Mouse (Mus musculus) layer of hippocampus, postnatal 14 days (tissue): ENCODE data around the gene Nsd2. TPM values are rescaled to one million over a fixed set of nuclear protein-coding genes. Genes with fewer than 3 reads are reported as not detected.
"Not testable (repeated sequence)": the region's sequence is repeated elsewhere in the genome, so short reads cannot be mapped to it uniquely, and the experiment has no call there.

Source experiments
- DNase-seq, 2 experiments: peaks; one replicate each; pipeline ENCODE4 v3.0.0; 2021 to 2022; ENCODE audit warnings: low spot score in 2 of 2, mixed read lengths in 1 of 2
- total RNA-seq, 2 experiments: library from RNA; stranded (reverse); gene quantifications; 2 replicates each; pipeline ENCODE4 v1.2.3; 2021

Nsd2 gene
- total RNA-seq, 2 experiments from 2014 or later: 112 to 120 TPM

- DNase-seq: no peak
Observed at GRCm38 (mm10) chr5:33842549-33842948, 22.0 kb downstream of the Nsd2 start.

GRCm38 (mm10) chr5:33851466-33851865 lies 30.9 kb downstream of the Nsd2 start:
- DNase-seq: no peak

- no peak for DNase-seq
Observed at GRCm38 (mm10) chr5:33853086-33853485, 32.6 kb downstream of the Nsd2 start.

GRCm38 (mm10) chr5:33854019-33854418 lies 33.5 kb downstream of the Nsd2 start:
- DNase-seq: no peak

- no peak for DNase-seq
Observed at GRCm38 (mm10) chr5:33857693-33858092, 37.2 kb downstream of the Nsd2 start.

- DNase-seq: no peak
Observed at GRCm38 (mm10) chr5:33875472-33875871, 54.9 kb downstream of the Nsd2 start.

GRCm38 (mm10) chr5:33881118-33881517 lies 60.6 kb downstream of the Nsd2 start:
- no peak for DNase-seq

GRCm38 (mm10) chr5:33893406-33893805 lies 72.9 kb downstream of the Nsd2 start:
- no peak for DNase-seq

GRCm38 (mm10) chr5:33895116-33895515 lies 74.6 kb downstream of the Nsd2 start:
- no peak for DNase-seq

- no peak for DNase-seq
Observed at GRCm38 (mm10) chr5:33897158-33897557, 76.6 kb downstream of the Nsd2 start.

GRCm38 (mm10) chr5:33898671-33899070 lies 78.1 kb downstream of the Nsd2 start:
- DNase-seq: no peak

- DNase-seq: no peak
Observed at GRCm38 (mm10) chr5:33899245-33899644, 78.7 kb downstream of the Nsd2 start.

GRCm38 (mm10) chr5:33900101-33900500 lies 79.6 kb downstream of the Nsd2 start:
- DNase-seq: no peak

- DNase-seq: no peak
Observed at GRCm38 (mm10) chr5:33900701-33901263, 80.3 kb downstream of the Nsd2 start.

GRCm38 (mm10) chr5:33901278-33901677 lies 80.8 kb downstream of the Nsd2 start:
- DNase-seq: no peak

GRCm38 (mm10) chr5:33902696-33903095 lies 82.2 kb downstream of the Nsd2 start:
- DNase-seq: no peak

- no peak for DNase-seq
Observed at GRCm38 (mm10) chr5:33903176-33903575, 82.7 kb downstream of the Nsd2 start.

GRCm38 (mm10) chr5:33915031-33915430 lies 94.5 kb downstream of the Nsd2 start:
- not testable (repeated sequence) for DNase-seq

GRCm38 (mm10) chr5:33916616-33917015 lies 96.1 kb downstream of the Nsd2 start:
- not testable (repeated sequence) for DNase-seq

GRCm38 (mm10) chr5:33919466-33919865 lies 98.9 kb downstream of the Nsd2 start:
- DNase-seq: no peak

- DNase-seq: no peak
Observed at GRCm38 (mm10) chr5:33920037-33920436, 99.5 kb downstream of the Nsd2 start.

GRCm38 (mm10) chr5:33920924-33921323 lies 100.4 kb downstream of the Nsd2 start:
- no peak for DNase-seq

- no peak for DNase-seq
Observed at GRCm38 (mm10) chr5:33921486-33922235, 101.1 kb downstream of the Nsd2 start.
